Mouse (Mus musculus) frontal cortex, adult 2 months (tissue): ENCODE results near the gene Wdr53. TPM values are rescaled to one million over a fixed set of nuclear protein-coding genes. Genes with fewer than 3 reads are reported as not detected.
"Not testable (repeated sequence)": the region's sequence is repeated elsewhere in the genome, so short reads cannot be mapped to it uniquely, and the experiment has no call there.

Source experiments
- DNase-seq, 2 experiments: peaks; one replicate each; pipeline ENCODE4 v3.0.0; 2022; ENCODE audit warnings: low spot score in 1 of 2; ENCODE audit errors: extremely low spot score in 1 of 2
- polyA plus RNA-seq: library from polyadenylated mRNA; depleted of rRNA; stranded (reverse); fragments of >200 nt; gene quantifications from 2 replicates; pipeline ENCODE4 v1.2.3, GENCODE M21; 2012; rRNA removed

Gene Wdr53
- polyA plus RNA-seq, 1 experiment = 11.9 TPM

- DNase-seq = peak; percentile 81 to 94
Measured at GRCm38 (mm10) chr16:32277308-32278256, 30.6 kb downstream of the Wdr53 start, which contains the start of gene Rnf168. Rnf168 (plus strand) TSS chr16:32277459.

- no peak for DNase-seq
Measured at GRCm38 (mm10) chr16:32278396-32278795, 31.4 kb downstream of the Wdr53 start.

- no peak for DNase-seq
Measured at GRCm38 (mm10) chr16:32280211-32280610, 33.2 kb downstream of the Wdr53 start.

GRCm38 (mm10) chr16:32282608-32283007 is 35.6 kb downstream of the Wdr53 start:
- DNase-seq = no peak

- DNase-seq = no peak
Measured at GRCm38 (mm10) chr16:32291821-32292220, 44.8 kb downstream of the Wdr53 start.

GRCm38 (mm10) chr16:32299617-32300016 is 52.6 kb downstream of the Wdr53 start:
- not testable (repeated sequence) for DNase-seq

- no peak for DNase-seq
Measured at GRCm38 (mm10) chr16:32303046-32303445, 56.0 kb downstream of the Wdr53 start.

- DNase-seq = no peak
Measured at GRCm38 (mm10) chr16:32303886-32304285, 56.9 kb downstream of the Wdr53 start.

Other genes with a start within 250 kb of the Wdr53 start
- gene Senp5, start 243.9 kb upstream of the Wdr53 start, polyA plus RNA-seq = 20.6 and 20.7 TPM in 2 replicates
- 17.4 and 18.7 TPM in 2 replicates for gene Pak2, start 167.9 kb upstream of the Wdr53 start, polyA plus RNA-seq
- gene Pigx, start 147.5 kb upstream of the Wdr53 start, polyA plus RNA-seq = 29.8 and 30.9 TPM in 2 replicates
- 54.8 and 63.1 TPM in 2 replicates for gene Cep19, start 147.4 kb upstream of the Wdr53 start, polyA plus RNA-seq
- gene Nrros, start 81.6 kb upstream of the Wdr53 start, polyA plus RNA-seq = 5.7 and 6.9 TPM in 2 replicates
- gene Bex6, start 67.4 kb upstream of the Wdr53 start, polyA plus RNA-seq = not detected in 2 replicates
- 23.1 and 25.6 TPM in 2 replicates for gene Fbxo45, start 69 bp upstream of the Wdr53 start, polyA plus RNA-seq
- 0.13 and 0.26 TPM in 2 replicates for gene Smco1, start 24.2 kb downstream of the Wdr53 start, polyA plus RNA-seq
- 15.5 and 16.9 TPM in 2 replicates for gene Rnf168, start 30.2 kb downstream of the Wdr53 start, polyA plus RNA-seq
- 15.4 and 16.8 TPM in 2 replicates for gene Ubxn7, start 85.0 kb downstream of the Wdr53 start, polyA plus RNA-seq
- gene Tm4sf19, start 153.3 kb downstream of the Wdr53 start, polyA plus RNA-seq = 0.08 TPM in 1 of 2 replicates, not detected in the other
- 24.6 and 27.7 TPM in 2 replicates for gene Tctex1d2, start 172.5 kb downstream of the Wdr53 start, polyA plus RNA-seq
- 24.5 and 24.6 TPM in 2 replicates for gene Pcyt1a, start 183.7 kb downstream of the Wdr53 start, polyA plus RNA-seq
- 0.04 TPM in 1 of 2 replicates, not detected in the other for gene Slc51a, start 240.7 kb downstream of the Wdr53 start, polyA plus RNA-seq
- not detected in 2 replicates for gene Zdhhc19, start 249.0 kb downstream of the Wdr53 start, polyA plus RNA-seq